Mouse (Mus musculus): ENCODE measurements at regions not wholly inside any gene's neighbourhood (a gene's known extent, or its start where the extent isn't known, plus 50 kb on each side); places are given as distances from the start of the nearest gene placed in this dataset.

GRCm38 (mm10) chr6:102977122-102977521, 404.2 kb upstream of the Cntn3 start:
- no peak for DNase-seq (ENCODE audit: low spot score in 2 of 2)

GRCm38 (mm10) chr6:103023326-103023725, 450.4 kb upstream of the Cntn3 start:
- DNase-seq (ENCODE audit: low spot score in 2 of 2): no peak

GRCm38 (mm10) chr6:103024006-103024405, 451.1 kb upstream of the Cntn3 start:
- DNase-seq (ENCODE audit: low spot score in 2 of 2): no peak

- no peak for DNase-seq (ENCODE audit: low spot score in 2 of 2)
These were observed 455.2 kb upstream of the Cntn3 start for GRCm38 (mm10) chr6:103028150-103028549.

- DNase-seq (ENCODE audit: low spot score in 2 of 2): no peak
These were observed 460.5 kb upstream of the Cntn3 start for GRCm38 (mm10) chr6:103033418-103033817.

GRCm38 (mm10) chr6:103033919-103034318, 461.0 kb upstream of the Cntn3 start:
- DNase-seq (ENCODE audit: low spot score in 2 of 2): no peak

- DNase-seq (ENCODE audit: low spot score in 2 of 2): no peak
These were observed 449.8 kb upstream of the Chl1 start for GRCm38 (mm10) chr6:103060591-103060990.

GRCm38 (mm10) chr6:103106189-103106588, 404.2 kb upstream of the Chl1 start:
- no peak for DNase-seq (ENCODE audit: low spot score in 2 of 2)

GRCm38 (mm10) chr6:103119537-103119936, 390.8 kb upstream of the Chl1 start:
- DNase-seq (ENCODE audit: low spot score in 2 of 2): no peak

- DNase-seq (ENCODE audit: low spot score in 2 of 2): no peak
These were observed 369.5 kb upstream of the Chl1 start for GRCm38 (mm10) chr6:103140851-103141250.

GRCm38 (mm10) chr6:103177851-103178250, 332.5 kb upstream of the Chl1 start:
- no peak for DNase-seq (ENCODE audit: low spot score in 2 of 2)

GRCm38 (mm10) chr6:103183355-103183754, 327.0 kb upstream of the Chl1 start:
- no peak for DNase-seq (ENCODE audit: low spot score in 2 of 2)

- no peak for DNase-seq (ENCODE audit: low spot score in 2 of 2)
These were observed 313.5 kb upstream of the Chl1 start for GRCm38 (mm10) chr6:103196838-103197237.

- no peak for DNase-seq (ENCODE audit: low spot score in 2 of 2)
These were observed 308.8 kb upstream of the Chl1 start for GRCm38 (mm10) chr6:103201605-103202004.

- DNase-seq (ENCODE audit: low spot score in 2 of 2): no peak
These were observed 301.2 kb upstream of the Chl1 start for GRCm38 (mm10) chr6:103209202-103209601.

GRCm38 (mm10) chr6:103213160-103213559, 297.2 kb upstream of the Chl1 start:
- DNase-seq (ENCODE audit: low spot score in 2 of 2): no peak

GRCm38 (mm10) chr6:103236896-103237295, 273.5 kb upstream of the Chl1 start:
- DNase-seq (ENCODE audit: low spot score in 2 of 2): no peak

- no peak for DNase-seq (ENCODE audit: low spot score in 2 of 2)
These were observed 241.4 kb upstream of the Chl1 start for GRCm38 (mm10) chr6:103268984-103269383.

GRCm38 (mm10) chr6:103272216-103272615, 238.2 kb upstream of the Chl1 start:
- DNase-seq (ENCODE audit: low spot score in 2 of 2): no peak

GRCm38 (mm10) chr6:103275071-103275470, 235.3 kb upstream of the Chl1 start:
- no peak for DNase-seq (ENCODE audit: low spot score in 2 of 2)

- no peak for DNase-seq (ENCODE audit: low spot score in 2 of 2)
These were observed 234.9 kb upstream of the Chl1 start for GRCm38 (mm10) chr6:103275476-103275875.

GRCm38 (mm10) chr6:103296015-103296414, 214.4 kb upstream of the Chl1 start:
- peak; percentile 3 to 4 for DNase-seq (ENCODE audit: low spot score in 2 of 2)

- DNase-seq (ENCODE audit: low spot score in 2 of 2): no peak
These were observed 203.8 kb upstream of the Chl1 start for GRCm38 (mm10) chr6:103306420-103307249.

- no peak for DNase-seq (ENCODE audit: low spot score in 2 of 2)
These were observed 203.2 kb upstream of the Chl1 start for GRCm38 (mm10) chr6:103307250-103307580.
